Mouse (Mus musculus) left cerebral cortex, adult 2 months (tissue): ENCODE measurements around the gene App. TPM values are rescaled to one million over a fixed set of nuclear protein-coding genes. Genes with fewer than 3 reads are reported as not detected.
A peak's percentile ranks its signal among the peaks of the same experiment; 100 is the strongest.

Experiments used
- DNase-seq, 2 experiments: peaks; one replicate each; pipeline ENCODE4 v3.0.0; 2021 to 2022; ENCODE audit warnings: low spot score in 2 of 2, mixed read lengths in 1 of 2; ENCODE audit errors: extremely low spot score in 1 of 2
- H3K27ac ChIP-seq: fragments of 200-600 bp; 2 replicates; pipeline ENCODE4 v1.8.1; 2022
- H3K4me3 ChIP-seq: fragments of 200-600 bp; 2 replicates; pipeline ENCODE4 v1.8.1; 2022
- CTCF ChIP-seq: fragments of 200-600 bp; IDR thresholded peaks from 2 replicates; pipeline ENCODE4 v1.8.1; 2022; ENCODE audit warnings: antibody characterized with exemption, mild to moderate bottlenecking, moderate library complexity
- intact Hi-C: fragments of 180-260 bp; cut with DNase I; formaldehyde crosslinking; loops from one replicate; pipeline ENCODE4 v1.15.1; 2025
- total RNA-seq, 2 experiments: library from RNA; stranded (reverse); gene quantifications; 2 replicates each; pipeline ENCODE4 v1.2.3; 2021

The App gene
- total RNA-seq, 2 experiments from 2014 or later: 1,405 to 1,415 TPM

DNA sequence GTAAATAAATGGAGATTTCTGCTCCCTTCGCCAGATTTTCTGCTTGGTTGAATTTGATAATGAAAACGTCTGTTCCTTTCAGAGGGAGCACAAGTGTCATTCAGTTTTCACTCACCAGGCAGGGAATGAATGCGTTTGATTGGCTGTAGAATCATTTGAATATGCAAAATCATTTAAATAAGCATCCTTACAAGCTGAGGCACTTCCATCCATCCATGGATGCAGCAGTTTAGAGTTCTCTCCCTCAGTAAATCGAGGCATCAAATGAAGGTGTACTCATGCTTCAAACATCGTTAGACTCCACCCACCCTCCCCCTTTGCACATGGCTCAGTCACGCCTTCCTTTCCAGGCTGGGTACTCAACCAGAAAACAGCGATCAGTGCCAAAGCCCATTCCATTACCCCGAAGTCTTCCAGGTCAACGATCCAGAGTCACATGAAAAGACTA lies 80.9 kb downstream of the App start:
- Histone ChIP-seq H3K4me3 (no peak overlapping the region), H3K27ac (peak overlapping the region; percentile 28; the same call in 1 of the 2 replicates)
- intact Hi-C loops: loop anchor here (10.0 kb wide), 1 partner anchor 582 kb away; no protein-coding TSS in a partner anchor
- DNase-seq: no peak
- TF ChIP-seq CTCF: no peak

- intact Hi-C loops: loop anchor here (10.0 kb wide), 1 partner anchor 583 kb away; no protein-coding TSS in a partner anchor
- no peak for DNase-seq
- Histone ChIP-seq H3K27ac (peak overlapping the region; percentile 36; the same call in 1 of the 2 replicates), H3K4me3 (no peak overlapping the region)
- no peak for TF ChIP-seq CTCF
Measured at GRCm38 (mm10) chr16:85092183-85092582, 81.4 kb downstream of the App start.

DNA sequence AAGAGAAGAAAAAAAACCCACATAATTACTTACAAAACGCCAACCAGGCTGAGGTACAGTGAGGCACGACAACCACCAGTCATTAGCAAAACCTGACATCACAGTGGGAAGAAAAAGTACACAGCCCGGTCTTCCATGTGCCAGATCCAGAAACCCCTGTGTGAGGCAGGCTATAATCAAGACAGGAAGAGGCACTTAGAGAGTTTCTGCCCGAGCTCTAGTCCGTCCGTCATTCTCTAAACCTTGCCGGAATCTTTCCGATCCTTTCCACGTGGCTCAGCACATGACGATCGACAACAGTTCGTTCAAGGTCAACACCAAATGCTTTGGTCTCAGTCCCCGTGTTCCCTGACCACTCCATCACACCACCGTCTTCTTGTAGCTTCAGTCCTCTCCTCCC lies 82.6 kb downstream of the App start:
- no peak for DNase-seq
- H3K4me3 ChIP-seq: no peak overlapping the region
- no peak overlapping the region for H3K27ac ChIP-seq
- intact Hi-C loops: loop anchor here (10.0 kb wide), 1 partner anchor 584 kb away; no protein-coding TSS in a partner anchor
- TF ChIP-seq CTCF: no peak

DNA sequence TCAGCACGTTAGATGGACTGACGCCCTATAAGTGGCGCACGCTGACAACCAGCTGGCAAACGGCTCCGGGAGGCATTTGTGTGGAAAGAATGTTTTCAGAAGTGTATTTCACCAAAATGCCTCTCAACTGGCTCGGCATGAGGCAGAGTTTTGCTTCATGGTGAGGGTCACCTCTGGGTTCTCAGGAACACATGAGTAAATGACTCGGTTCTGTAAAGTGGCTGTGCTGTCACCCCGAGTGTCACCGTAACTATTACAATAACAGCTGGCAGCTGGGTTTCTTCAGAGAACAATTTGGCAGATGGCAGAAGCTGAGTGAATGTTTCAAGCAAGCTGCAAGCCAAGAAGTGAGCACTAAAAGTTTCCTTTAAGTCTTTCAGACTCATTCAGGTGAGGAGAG lies 85.4 kb downstream of the App start:
- H3K4me3 ChIP-seq: no peak overlapping the region
- intact Hi-C loops: loop anchor here (2.0 kb wide), 1 partner anchor 85 kb away; the partner anchor contains the start of gene App
- DNase-seq: no peak
- no peak for TF ChIP-seq CTCF
- H3K27ac ChIP-seq: no peak overlapping the region

DNA sequence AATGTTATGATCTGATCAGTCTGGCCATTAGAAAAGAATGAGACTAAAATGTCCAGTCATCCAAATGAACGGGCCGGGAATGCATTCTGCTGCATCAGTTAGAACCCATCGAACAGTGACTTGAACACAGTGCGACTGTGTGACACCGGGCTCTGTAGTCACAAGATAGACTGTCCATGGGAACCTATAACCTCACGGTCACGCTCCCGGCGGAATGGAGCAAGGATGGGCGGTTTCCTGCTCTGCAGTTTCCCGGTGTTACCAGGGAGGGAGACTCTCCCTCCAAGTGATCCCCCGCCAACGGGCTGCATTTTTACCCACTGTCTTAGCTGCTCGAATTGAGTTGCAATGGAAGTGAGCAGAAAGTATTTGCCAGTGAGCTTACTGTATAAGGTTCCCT lies 87.3 kb downstream of the App start:
- TF ChIP-seq CTCF: no peak; the same call in 1 of the 2 replicates
- DNase-seq: no peak
- intact Hi-C loops: no loop called here
- Histone ChIP-seq H3K27ac (no peak overlapping the region), H3K4me3 (no peak overlapping the region)

- intact Hi-C loops: no loop called here
- Histone ChIP-seq H3K27ac (no peak overlapping the region), H3K4me3 (no peak overlapping the region)
- TF ChIP-seq CTCF: no peak
- no peak for DNase-seq
Measured at GRCm38 (mm10) chr16:85085902-85086301, 87.7 kb downstream of the App start.

DNA sequence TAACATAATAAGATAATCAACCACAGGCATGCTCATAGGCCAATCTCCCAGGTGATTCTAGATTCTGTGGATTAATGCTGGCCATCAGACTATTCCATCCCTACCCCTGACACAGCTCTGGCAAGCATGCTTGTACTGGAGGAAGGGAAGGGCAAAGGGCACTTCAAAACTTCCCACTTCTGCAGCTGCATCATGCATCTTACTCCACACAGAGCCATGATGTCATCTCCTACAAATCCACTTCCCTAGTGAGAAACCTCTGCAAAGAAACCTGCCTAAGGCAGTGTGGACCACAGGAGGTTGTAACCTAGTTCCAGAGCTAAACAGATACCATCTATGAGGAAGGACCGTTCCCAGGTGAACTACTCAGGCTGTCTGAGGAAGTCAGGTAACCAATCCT lies 89.4 kb downstream of the App start:
- no peak for DNase-seq
- Histone ChIP-seq H3K27ac (no peak overlapping the region), H3K4me3 (no peak overlapping the region)
- intact Hi-C loops: no loop called here
- TF ChIP-seq CTCF: no peak

- no peak for DNase-seq
- TF ChIP-seq CTCF: no peak
- H3K27ac ChIP-seq: no peak overlapping the region
- no peak overlapping the region for H3K4me3 ChIP-seq
- intact Hi-C loops: no loop called here
Measured at GRCm38 (mm10) chr16:85075330-85075729, 98.2 kb downstream of the App start.

DNA sequence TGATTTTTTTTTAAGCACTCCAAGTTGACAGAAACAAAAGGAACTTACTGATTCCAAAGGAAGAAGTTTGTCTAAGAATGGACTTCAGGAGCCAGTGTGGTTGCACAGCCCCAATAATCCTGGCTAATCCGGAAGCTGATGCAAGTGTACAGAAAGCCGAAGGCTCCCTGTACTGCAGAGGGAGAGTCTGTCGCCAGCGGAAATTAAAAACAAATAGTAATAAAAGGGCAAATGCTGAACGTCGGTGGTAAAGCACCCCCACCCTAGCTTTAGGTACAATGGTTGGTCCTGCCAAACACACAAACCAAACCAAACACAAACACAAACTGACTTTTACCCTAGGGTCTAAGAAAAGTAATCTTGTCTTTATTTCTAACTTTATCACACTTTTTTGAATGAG lies 98.7 kb downstream of the App start:
- intact Hi-C loops: no loop called here
- no peak overlapping the region for H3K27ac ChIP-seq
- H3K4me3 ChIP-seq: no peak overlapping the region
- no peak for TF ChIP-seq CTCF
- no peak for DNase-seq

- no peak for TF ChIP-seq CTCF
- intact Hi-C loops: no loop called here
- no peak overlapping the region for H3K4me3 ChIP-seq
- H3K27ac ChIP-seq: no peak overlapping the region
- DNase-seq: no peak
Measured at GRCm38 (mm10) chr16:85072624-85073023, 100.9 kb downstream of the App start.

DNA sequence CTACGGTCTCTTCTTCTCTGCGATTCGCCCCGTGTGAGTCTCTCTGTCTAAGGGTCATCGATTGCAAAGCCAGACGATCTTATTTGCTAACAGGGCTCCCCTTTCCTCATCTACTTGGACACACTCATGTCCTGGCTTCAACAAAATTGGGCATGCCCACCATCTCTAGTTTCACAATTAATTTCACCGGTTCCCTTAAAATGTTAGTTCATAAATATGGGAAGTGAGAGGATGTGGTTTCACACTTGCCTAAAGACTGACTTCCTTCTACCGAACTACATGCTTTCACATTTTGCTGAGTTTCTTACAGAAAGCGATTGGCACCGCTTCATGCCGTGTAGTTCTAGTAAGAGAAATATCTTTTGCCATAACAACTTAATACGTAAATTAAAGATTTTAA lies 101.8 kb downstream of the App start:
- Histone ChIP-seq H3K4me3 (no peak overlapping the region), H3K27ac (no peak overlapping the region)
- no peak for DNase-seq
- TF ChIP-seq CTCF: no peak
- intact Hi-C loops: no loop called here

GRCm38 (mm10) chr16:85071248-85071647 lies 102.3 kb downstream of the App start:
- DNase-seq: no peak
- Histone ChIP-seq H3K27ac (no peak overlapping the region), H3K4me3 (no peak overlapping the region)
- intact Hi-C loops: no loop called here
- TF ChIP-seq CTCF: no peak

DNA sequence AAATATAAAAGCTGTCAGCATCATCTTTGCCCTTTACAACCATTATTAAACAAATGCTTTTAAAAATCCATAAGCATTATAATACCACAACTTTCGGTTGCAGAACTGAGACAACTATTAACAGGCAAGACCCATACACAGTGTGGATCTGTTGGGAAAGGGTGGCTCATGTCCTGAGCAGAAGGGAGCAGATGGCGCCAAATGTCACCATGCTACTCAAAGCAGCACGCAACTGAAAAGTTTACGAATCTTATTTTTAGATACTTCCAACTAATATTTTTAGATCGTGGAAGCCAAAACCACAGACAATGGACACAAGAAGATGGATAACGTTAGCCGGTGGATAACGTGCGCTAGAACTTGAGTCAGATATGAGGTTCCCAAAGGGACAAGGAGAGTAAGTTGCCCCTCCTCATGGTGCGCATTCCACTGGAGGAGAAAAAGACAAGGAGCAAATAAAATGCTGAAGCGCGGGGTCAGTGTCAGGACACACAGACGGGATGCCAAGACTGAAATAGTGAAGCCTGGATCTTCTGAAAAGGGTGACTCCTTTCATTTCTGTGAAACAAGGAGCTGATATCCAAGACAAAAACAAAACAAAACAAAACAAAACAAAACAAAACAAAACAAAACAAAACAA lies 106.2 kb downstream of the App start:
- Histone ChIP-seq H3K4me3 (no peak overlapping the region), H3K27ac (0 out of 2 replicates have a peak overlapping the region, but pooled peaks have one; percentile 15)
- DNase-seq: no peak
- intact Hi-C loops: no loop called here
- no peak for TF ChIP-seq CTCF
